Mouse (Mus musculus) neural tube, embryonic 14.5 days (tissue): Measurements from ENCODE around the gene Meis1. TPM values are rescaled to one million over a fixed set of nuclear protein-coding genes. Genes with fewer than 3 reads are reported as not detected.

Source experiments
- ATAC-seq: fragments of 200-750 bp; cut with Nextera tagmentation; 2 replicates; pipeline ENCODE4 v1.8.0; 2017; ENCODE audit warnings: low read depth, mild to moderate bottlenecking, moderate TSS enrichment, moderate library complexity
- H3K27ac ChIP-seq: fragments of 300-500 bp; sonication (generic); 2 replicates; pipeline ENCODE4 v1.5.1; 2014; ENCODE audit warnings: low read depth, mild to moderate bottlenecking, control low read depth, low read length, moderate library complexity, mixed read lengths
- H3K27me3 ChIP-seq: fragments of 300-500 bp; sonication (generic); 2 replicates; pipeline ENCODE4 v1.6.1; 2014; ENCODE audit warnings: low read length; ENCODE audit not compliant: control insufficient read depth, insufficient read depth
- H3K36me3 ChIP-seq: fragments of 300-500 bp; sonication (generic); 2 replicates; pipeline ENCODE4 v1.6.1; 2014; ENCODE audit warnings: low read length, mixed read lengths; ENCODE audit not compliant: control insufficient read depth, insufficient read depth
- H3K4me1 ChIP-seq: fragments of 300-500 bp; sonication (generic); 2 replicates; pipeline ENCODE4 v1.6.1; 2014; ENCODE audit warnings: low read length; ENCODE audit not compliant: control insufficient read depth, insufficient read depth
- H3K4me2 ChIP-seq: fragments of 300-500 bp; sonication (generic); 2 replicates; pipeline ENCODE4 v1.6.1; 2014; ENCODE audit warnings: mild to moderate bottlenecking, low read depth, low read length, control low read depth
- H3K4me3 ChIP-seq: fragments of 300-500 bp; sonication (generic); 2 replicates; pipeline ENCODE4 v1.5.1; 2014; ENCODE audit warnings: low read depth, low read length, control low read depth, mixed read lengths
- H3K9ac ChIP-seq: fragments of 300-500 bp; sonication (generic); replicated peaks from 2 replicates; pipeline ENCODE4 v1.6.1; 2014; ENCODE audit warnings: low read depth, mild to moderate bottlenecking, control low read depth, low read length, mixed read lengths
- H3K9me3 ChIP-seq: fragments of 300-500 bp; sonication (generic); 2 replicates; pipeline ENCODE4 v1.6.1; 2016; ENCODE audit warnings: low read length; ENCODE audit not compliant: control insufficient read depth
- WGBS: fragments of 180-500 bp; shearing (Covaris S2); extraction: QIAGEN DNeasy Blood & Tissue Kit; methylation state at CpG from one replicate; pipeline ENCODE4 v1.1.7; 2014; 5-methylcytosine and 5-hydroxymethylcytosine counted together
- polyA plus RNA-seq: library from polyadenylated mRNA; unstranded; fragments of >200 nt; fragmentation: Nextera tagmentation; extraction: Ambion mirVana; gene quantifications from 2 replicates; pipeline ENCODE4 v1.2.1, GENCODE M21; 2014

Gene Meis1
- polyA plus RNA-seq, 1 experiment from 2014 or later, result 170 TPM

DNA sequence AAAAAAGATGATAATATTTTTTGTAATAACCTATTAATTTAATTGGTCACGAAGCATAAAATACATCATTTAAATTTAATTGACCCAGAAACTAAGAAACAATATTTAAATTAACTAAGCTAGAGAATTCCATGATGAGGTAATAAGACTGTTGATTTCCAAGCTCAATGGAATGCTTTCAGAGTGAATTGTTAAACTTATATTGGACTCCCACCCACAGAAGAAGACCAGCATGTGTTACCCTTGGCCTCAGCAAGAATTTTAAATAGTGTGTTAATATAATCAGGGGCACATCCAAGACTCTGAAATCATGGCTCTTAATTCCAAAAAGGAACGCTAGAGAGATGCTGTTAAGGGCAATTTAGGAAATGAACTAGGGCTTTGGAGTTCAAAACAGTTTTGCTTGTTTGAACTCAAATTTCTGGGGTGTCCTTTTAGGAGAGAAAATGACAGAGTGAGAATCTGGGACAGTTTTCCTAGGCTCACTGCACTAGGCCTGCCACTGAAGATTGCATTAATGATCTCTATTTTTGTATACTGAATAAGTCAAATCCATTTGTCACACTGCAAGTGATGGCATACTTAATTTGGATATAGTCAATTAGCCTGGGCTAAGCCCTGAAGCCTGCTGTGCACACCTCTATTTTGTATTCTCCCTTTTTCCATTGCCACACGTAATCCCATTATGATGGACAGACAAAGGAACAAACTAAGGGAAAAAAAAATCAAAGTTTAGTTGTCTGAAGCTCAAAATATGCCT is 135.9 kb downstream of the Meis1 start:
- Histone ChIP-seq H3K4me2 (no peak overlapping the region), H3K9me3 (no peaks in the 10 kb centered on the region), H3K36me3 (no peaks in the 10 kb centered on the region), H3K4me1 (peaks cover 54% of the 10 kb centered on the region), H3K27me3 (no peaks in the 10 kb centered on the region), H3K27ac (peak overlapping the region; percentile 75; the same call in 1 of the 2 replicates), H3K4me3 (no peak overlapping the region), H3K9ac (no peak overlapping the region)
- no peak for ATAC-seq
- WGBS, result 14% methylated on average over 3 of the region's 3 CpGs

DNA sequence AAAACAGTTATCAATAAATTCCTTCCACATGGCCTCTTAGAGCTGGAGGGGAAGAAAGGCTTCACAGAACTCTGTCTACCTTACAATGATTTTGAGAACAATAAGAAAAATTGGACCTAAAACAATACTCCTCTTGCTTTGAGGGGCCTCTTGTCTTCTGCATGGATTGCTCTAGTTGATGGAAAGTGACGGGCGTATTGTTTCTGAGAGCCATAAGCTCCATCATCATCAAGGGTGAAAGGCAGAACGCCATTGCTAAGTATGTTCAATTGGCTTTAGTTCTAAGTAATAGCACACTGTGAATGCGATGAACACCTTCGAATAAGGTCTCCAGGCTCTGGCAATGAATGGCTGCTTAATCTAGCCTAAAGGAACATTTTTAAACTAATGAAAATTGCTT is 136.5 kb downstream of the Meis1 start:
- Histone ChIP-seq H3K36me3 (no peaks in the 10 kb centered on the region), H3K4me2 (no peak overlapping the region), H3K27me3 (no peaks in the 10 kb centered on the region), H3K9me3 (no peaks in the 10 kb centered on the region), H3K27ac (peak overlapping the region; percentile 39; the same call in 1 of the 2 replicates), H3K4me3 (no peak overlapping the region), H3K9ac (no peak overlapping the region), H3K4me1 (peaks cover 54% of the 10 kb centered on the region)
- 24% methylated on average over 5 of the region's 5 CpGs for WGBS
- no peak for ATAC-seq

DNA sequence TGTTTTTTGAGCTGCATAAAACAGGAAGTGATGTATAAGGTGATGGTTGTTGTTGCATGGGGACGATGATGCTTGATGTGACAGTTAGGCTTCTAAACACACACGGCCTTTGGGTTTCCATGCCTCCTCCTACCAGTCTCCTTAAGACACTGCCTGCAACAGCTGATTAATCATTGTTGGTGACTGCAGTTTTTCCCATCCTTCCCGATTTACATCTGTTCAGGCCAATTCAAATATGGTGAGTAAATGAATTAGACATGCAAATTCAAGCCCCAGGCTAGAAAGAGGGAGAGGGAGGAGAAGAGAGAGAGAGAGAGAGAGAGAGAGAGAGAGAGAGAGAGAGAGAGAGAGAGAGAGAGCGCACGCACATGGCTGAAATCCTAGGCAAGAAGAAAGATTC is 138.0 kb downstream of the Meis1 start:
- Histone ChIP-seq H3K9ac (no peak overlapping the region), H3K4me3 (no peak overlapping the region), H3K4me1 (peaks cover 66% of the 10 kb centered on the region), H3K4me2 (no peak overlapping the region), H3K27me3 (no peaks in the 10 kb centered on the region), H3K27ac (no peak overlapping the region), H3K36me3 (no peaks in the 10 kb centered on the region), H3K9me3 (no peaks in the 10 kb centered on the region)
- 19% methylated on average over 5 of the region's 5 CpGs for WGBS
- no peak for ATAC-seq

DNA sequence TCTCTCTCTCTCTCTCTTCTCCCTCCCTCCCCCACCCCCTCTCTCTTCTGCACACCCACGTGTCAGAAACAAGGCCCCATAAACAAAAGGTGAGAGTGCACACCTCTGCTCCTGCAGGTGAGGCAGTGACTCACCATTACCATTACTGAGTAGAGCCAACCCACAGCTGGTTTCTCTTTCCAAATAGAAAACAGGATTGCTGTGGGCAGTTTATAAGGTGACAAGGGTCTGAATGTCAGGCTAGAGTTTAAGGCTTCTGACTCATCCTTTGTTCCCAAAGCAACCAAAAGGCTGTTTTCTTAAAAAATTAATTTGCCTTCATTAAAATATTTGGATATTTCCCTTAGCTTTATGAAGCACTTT is 139.3 kb downstream of the Meis1 start:
- WGBS, result 0% methylated on average over 1 of the region's 1 CpGs
- Histone ChIP-seq H3K4me2 (no peak overlapping the region), H3K4me1 (peaks cover 63% of the 10 kb centered on the region), H3K27ac (no peak overlapping the region), H3K27me3 (no peaks in the 10 kb centered on the region), H3K9ac (no peak overlapping the region), H3K4me3 (no peak overlapping the region), H3K9me3 (no peaks in the 10 kb centered on the region), H3K36me3 (no peaks in the 10 kb centered on the region)
- no peak for ATAC-seq

DNA sequence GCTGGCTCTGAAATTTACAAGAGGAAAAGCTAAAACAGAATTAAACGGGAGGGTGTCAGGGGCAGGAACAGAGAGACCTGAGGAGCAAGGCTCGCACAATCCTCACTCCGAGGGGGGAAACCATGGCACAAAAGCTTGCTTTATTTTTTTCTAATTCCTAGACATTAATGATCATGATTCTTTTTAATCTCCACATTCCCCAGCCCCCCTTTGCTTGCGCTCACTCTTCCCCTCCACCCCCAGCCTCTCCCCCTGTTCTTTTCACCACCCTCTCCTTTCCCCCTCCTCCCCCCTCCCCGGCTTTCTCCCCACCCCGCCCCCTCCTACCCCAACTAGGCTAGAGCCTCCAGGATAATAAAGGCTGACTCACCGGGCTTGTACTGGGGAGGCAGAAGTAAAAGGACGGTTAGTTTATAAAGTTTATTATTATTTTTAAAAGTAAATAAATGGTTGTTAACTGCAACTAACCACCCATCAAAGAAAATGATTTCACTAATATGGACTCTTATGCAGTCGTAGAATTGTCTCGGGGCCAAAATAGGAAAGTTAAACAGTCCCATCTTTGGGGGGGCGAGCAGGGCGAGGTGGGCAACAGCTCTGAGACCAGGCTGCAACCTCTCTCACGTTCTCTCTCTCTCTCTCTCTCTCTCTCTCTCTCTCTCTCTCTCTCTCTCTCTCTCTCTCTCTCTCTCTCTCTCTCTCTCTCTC is 139.9 kb downstream of the Meis1 start:
- WGBS, result 2% methylated on average over 13 of the region's 13 CpGs
- Histone ChIP-seq H3K4me3 (no peak overlapping the region), H3K4me2 (peak overlapping the region; percentile 88), H3K27me3 (no peaks in the 10 kb centered on the region), H3K27ac (peak overlapping the region; percentile 86), H3K36me3 (no peaks in the 10 kb centered on the region), H3K9me3 (no peaks in the 10 kb centered on the region), H3K9ac (no peak overlapping the region), H3K4me1 (peaks cover 60% of the 10 kb centered on the region)
- no peak for ATAC-seq

DNA sequence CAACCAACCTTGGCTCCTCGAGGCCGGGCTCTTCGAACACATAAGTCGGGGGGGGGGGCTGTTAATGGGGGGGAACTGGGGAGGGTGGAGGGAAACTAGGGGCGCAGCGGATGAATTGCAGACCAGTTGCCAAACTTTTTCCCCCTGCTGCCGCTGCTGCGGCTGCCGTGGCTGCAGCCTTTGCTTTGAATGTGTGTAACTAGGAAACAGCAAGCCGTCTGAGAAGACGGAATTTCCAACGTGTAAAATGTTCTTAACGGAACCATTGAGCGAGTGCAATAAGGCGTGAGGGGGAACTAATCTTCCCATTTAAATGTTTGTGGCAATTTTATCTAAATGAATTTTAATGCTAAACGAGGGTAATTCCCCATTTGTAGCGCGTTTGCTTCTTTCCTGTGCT is 140.8 kb downstream of the Meis1 start:
- peak; percentile 44 for ATAC-seq
- Histone ChIP-seq H3K9ac (peak overlapping the region; percentile 61), H3K36me3 (no peaks in the 10 kb centered on the region), H3K27me3 (no peaks in the 10 kb centered on the region), H3K4me1 (peaks cover 56% of the 10 kb centered on the region), H3K9me3 (no peaks in the 10 kb centered on the region), H3K4me3 (peak overlapping the region; percentile 34), H3K27ac (peak overlapping the region; percentile 86), H3K4me2 (peak overlapping the region; percentile 88)
- WGBS, result 0% methylated on average over 18 of the region's 18 CpGs

DNA sequence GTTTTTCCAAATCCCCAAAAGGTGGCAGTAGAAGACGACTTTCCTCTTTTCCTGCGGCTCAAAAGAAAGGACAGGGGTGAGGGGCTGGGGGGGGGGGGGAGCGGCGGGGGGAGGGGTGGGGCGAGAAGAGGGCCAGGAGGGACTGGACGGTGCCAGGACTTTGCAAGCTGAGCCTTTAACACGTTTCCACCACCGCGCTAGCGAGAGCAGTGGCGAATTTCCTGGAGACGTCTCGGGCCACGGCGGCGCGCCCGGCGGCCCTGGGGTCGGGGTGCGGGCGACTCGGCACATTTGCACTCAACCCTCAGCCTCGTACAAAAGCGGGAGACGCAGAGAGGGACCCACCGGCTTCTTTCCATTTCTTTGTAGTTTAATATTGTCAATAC is 141.2 kb downstream of the Meis1 start:
- peak overlapping the region; percentile 86 for H3K27ac ChIP-seq
- peak overlapping the region; percentile 88 for H3K4me2 ChIP-seq
- no peaks in the 10 kb centered on the region for H3K9me3 ChIP-seq
- H3K36me3 ChIP-seq, result no peaks in the 10 kb centered on the region
- ATAC-seq, result peak; percentile 76
- H3K4me1 ChIP-seq, result peaks cover 53% of the 10 kb centered on the region
- no peaks in the 10 kb centered on the region for H3K27me3 ChIP-seq
- peak overlapping the region; percentile 34 for H3K4me3 ChIP-seq
- peak overlapping the region; percentile 61 for H3K9ac ChIP-seq
- 0% methylated on average over 23 of the region's 27 CpGs for WGBS

DNA sequence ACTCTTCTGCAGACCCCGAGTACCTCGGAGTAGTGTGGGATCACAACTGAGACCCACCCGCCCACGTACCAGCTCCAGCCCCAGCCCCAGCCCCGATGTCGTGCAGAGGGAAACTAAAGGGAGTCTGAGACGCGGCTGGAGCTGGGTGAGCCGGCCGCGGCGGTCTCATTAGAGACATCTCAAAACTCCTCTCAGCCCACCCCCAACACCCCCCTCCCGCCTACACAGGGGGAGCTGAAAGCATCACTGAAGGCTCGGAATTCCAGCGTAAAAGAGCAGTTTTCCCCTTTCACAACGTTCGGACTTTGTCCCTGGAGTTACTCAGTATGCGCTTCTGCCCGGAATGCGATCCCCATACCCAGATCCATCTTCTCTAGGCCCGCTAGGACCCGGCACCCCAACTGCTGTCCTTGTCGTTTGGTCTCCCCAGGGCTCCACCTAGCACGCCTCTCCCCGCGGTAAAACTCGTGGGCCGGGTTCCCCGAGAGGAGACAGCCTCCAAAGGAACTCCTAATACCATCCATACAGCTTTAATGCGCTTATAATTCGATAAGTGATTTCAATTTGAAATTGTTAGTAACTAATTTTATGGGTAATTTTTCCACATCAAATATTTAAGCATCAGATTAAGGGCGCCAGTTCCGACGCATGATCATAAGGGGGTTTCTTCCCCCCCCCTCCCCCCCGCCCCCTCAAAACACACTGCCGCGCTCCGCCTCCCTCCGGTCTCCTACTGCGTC is 141.7 kb downstream of the Meis1 start:
- Histone ChIP-seq H3K27ac (peak overlapping the region; percentile 86), H3K36me3 (no peaks in the 10 kb centered on the region), H3K4me2 (peak overlapping the region; percentile 88), H3K9me3 (no peaks in the 10 kb centered on the region), H3K27me3 (no peaks in the 10 kb centered on the region), H3K9ac (peak overlapping the region; percentile 61), H3K4me1 (peaks cover 50% of the 10 kb centered on the region), H3K4me3 (peak overlapping the region; percentile 34)
- under 1% methylated on average over 37 of the region's 40 CpGs for WGBS
- ATAC-seq, result peak; percentile 36
